Mouse (Mus musculus) brain, adult 10 weeks (tissue): ENCODE data around the gene Slc6a2. TPM values are rescaled to one million over a fixed set of nuclear protein-coding genes. Genes with fewer than 3 reads are reported as not detected.

Experiments
- polyA plus RNA-seq: library from polyadenylated mRNA; stranded (reverse); fragments of 350-450 nt; fragmentation: Illumina TruSeq; extraction: RNeasy Lipid Tissue Mini Kit (QIAGEN cat#74804); gene quantifications from one replicate; pipeline ENCODE4 v1.2.3, GENCODE M21; 2015; ENCODE audit warnings: low read depth, low replicate concordance

Slc6a2 gene
- 0.34 TPM for polyA plus RNA-seq

DNA sequence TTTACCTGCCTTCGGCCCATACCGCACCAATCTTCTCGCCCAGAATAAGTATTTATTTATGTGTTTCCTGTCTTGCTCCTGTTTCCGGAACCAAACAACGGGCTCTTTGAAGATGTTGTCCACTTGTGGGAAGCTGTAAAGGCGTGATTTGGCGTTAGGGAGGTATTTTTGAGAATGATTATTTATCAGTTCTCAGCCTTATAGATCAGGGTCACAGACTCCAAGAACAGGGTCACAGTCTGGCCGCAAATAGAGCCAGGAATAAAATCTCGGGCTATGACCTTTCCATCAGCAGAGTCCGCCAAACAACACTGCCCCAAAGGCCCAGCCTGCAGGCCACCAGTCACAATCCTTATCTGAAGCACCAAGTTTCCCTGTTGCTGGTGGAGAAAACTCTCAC lies at the start of gene Slc6a2:
Gene Slc6a2, plus strand, starts transcription at position 301 of the 400 bp plus-strand sequence.

DNA sequence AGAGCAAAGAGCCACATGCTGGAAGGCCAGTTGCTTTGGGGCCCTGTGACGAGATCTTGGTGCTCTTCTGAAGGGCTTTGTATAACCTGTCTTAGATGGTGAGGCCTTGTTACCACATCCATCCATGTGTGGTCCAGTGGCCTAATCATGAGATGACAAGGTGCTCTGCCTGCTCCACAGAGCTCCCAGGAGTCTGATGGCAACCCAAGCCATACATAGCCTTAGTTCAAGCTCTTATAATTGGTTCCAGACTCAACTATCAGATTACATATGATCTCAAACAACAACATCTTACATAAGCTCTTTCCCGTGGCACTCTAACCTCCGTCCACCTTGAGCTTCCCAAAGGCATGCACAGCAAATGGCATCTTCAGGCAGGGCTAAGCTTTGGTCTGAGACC lies 88.2 kb downstream of the Slc6a2 start, which contains the start of gene Ces1a:
Gene Ces1a, minus strand, starts transcription at position 101 of the 400 bp plus-strand sequence.

Other genes starting within 250 kb of the Slc6a2 start
- gene Mmp2, start 132.8 kb upstream of the Slc6a2 start, polyA plus RNA-seq: 1.9 TPM
- gene Lpcat2, start 104.7 kb upstream of the Slc6a2 start, polyA plus RNA-seq: 12.4 TPM
- 0.65 TPM for gene Capns2, start 58.7 kb upstream of the Slc6a2 start, polyA plus RNA-seq
- not detected for gene Ces1a, start 88.1 kb downstream of the Slc6a2 start, polyA plus RNA-seq
- gene Ces1b, start 119.9 kb downstream of the Slc6a2 start, polyA plus RNA-seq: not detected
- 0.40 TPM for gene Ces1c, start 171.2 kb downstream of the Slc6a2 start, polyA plus RNA-seq
- 0.62 TPM for gene Ces1d, start 237.8 kb downstream of the Slc6a2 start, polyA plus RNA-seq